Mouse (Mus musculus) embryonic facial prominence, embryonic 10.5 days (tissue): ENCODE results near the gene Dnajc12. TPM values are rescaled to one million over a fixed set of nuclear protein-coding genes. Genes with fewer than 3 reads are reported as not detected.

Source experiments
- DNase-seq: peaks from one replicate; pipeline ENCODE4 v3.0.0-alpha.2; 2017; ENCODE audit warnings: low spot score
- H3K27ac ChIP-seq: fragments of 300-500 bp; sonication (generic); replicated peaks from 2 replicates; pipeline ENCODE4 v1.5.1; 2016; ENCODE audit warnings: mild to moderate bottlenecking
- H3K27me3 ChIP-seq: fragments of 300-500 bp; sonication (generic); replicated peaks from 2 replicates; pipeline ENCODE4 v1.6.1; 2016; ENCODE audit warnings: low read depth, mild to moderate bottlenecking; ENCODE audit not compliant: poor library complexity, severe bottlenecking
- H3K36me3 ChIP-seq: fragments of 300-500 bp; sonication (generic); replicated peaks from 2 replicates; pipeline ENCODE4 v1.6.1; 2016; ENCODE audit warnings: mild to moderate bottlenecking, moderate library complexity
- H3K4me1 ChIP-seq: fragments of 300-500 bp; sonication (generic); 2 replicates; pipeline ENCODE4 v1.6.1; 2016
- H3K4me3 ChIP-seq: fragments of 300-500 bp; sonication (generic); 2 replicates; pipeline ENCODE4 v1.5.1; 2016; ENCODE audit warnings: mild to moderate bottlenecking, moderate library complexity
- H3K9me3 ChIP-seq: fragments of 300-500 bp; sonication (generic); 2 replicates; pipeline ENCODE4 v1.6.1; 2016; ENCODE audit warnings: mild to moderate bottlenecking
- WGBS: fragments of 180-500 bp; shearing (Covaris S2); methylation state at CpG from one replicate; pipeline ENCODE4 v1.1.7; 2016; 5-methylcytosine and 5-hydroxymethylcytosine counted together
- polyA plus RNA-seq: library from polyadenylated mRNA; unstranded; fragments of >200 nt; fragmentation: Nextera tagmentation; extraction: Ambion mirVana; gene quantifications from 2 replicates; pipeline ENCODE4 v1.2.1, GENCODE M21; 2016

Gene Dnajc12
- polyA plus RNA-seq, 1 experiment from 2014 or later: 8.7 TPM

DNA sequence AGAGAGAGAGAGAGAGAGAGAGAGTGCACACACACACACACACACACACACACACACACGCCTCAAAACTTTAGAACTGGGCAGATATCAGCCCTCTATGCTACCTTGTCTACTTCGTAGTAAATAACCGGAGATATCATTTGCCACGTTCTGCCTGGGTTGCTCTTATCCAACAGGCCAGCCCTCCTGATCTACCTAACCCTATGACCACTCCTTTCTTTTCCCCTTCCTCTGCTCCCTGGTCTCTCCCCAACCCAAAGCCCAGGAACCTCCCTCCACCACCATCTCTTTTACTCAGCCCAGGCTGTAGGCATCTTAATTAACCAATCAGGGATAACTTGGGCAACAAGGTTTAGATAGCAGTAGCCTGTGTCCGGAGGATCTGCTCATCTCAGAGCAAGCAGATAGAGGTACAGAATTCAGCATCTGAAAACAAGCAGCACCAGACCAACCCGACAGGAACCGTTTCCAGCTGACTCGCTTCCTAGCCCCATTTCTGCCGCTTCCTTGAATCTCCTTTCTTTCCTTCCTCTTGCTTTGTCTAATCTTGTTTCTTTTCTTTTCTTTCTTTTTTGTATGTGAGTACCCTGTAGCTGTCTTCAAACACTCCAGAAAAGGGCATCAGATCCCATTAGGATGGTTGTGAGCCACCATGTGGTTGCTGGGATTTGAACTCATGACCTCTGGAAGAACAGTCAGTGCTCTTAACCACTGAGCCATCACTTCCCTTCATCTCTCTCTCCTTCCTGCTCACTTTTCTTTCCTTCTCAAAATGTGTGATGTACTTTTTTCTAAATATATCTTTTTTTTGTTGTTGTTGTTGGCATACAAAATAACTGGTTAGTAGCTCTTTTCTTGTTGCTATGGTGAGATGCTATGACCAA lies 41.6 kb downstream of the Dnajc12 start:
- 90% methylated on average over 9 of the region's 9 CpGs for WGBS
- Histone ChIP-seq H3K9me3 (no peaks in the 10 kb centered on the region), H3K4me3 (no peak overlapping the region)

GRCm38 (mm10) chr10:63424475-63424814 lies 42.2 kb downstream of the Dnajc12 start:
- Histone ChIP-seq H3K9me3 (no peaks in the 10 kb centered on the region), H3K4me3 (no peak overlapping the region), H3K36me3 (no peaks in the 10 kb centered on the region), H3K27ac (no peak overlapping the region), H3K4me1 (peaks cover 13% of the 10 kb centered on the region), H3K27me3 (no peaks in the 10 kb centered on the region)
- DNase-seq: no peak

More for the DNA sequence above, 41.6 kb downstream of the Dnajc12 start:
- no peak for DNase-seq
- Histone ChIP-seq H3K27me3 (no peaks in the 10 kb centered on the region), H3K4me1 (peaks cover 13% of the 10 kb centered on the region), H3K27ac (no peak overlapping the region), H3K36me3 (no peaks in the 10 kb centered on the region)

- no peak overlapping the region for H3K27ac ChIP-seq
- 72% methylated on average over 8 of the region's 8 CpGs for WGBS
- no peaks in the 10 kb centered on the region for H3K36me3 ChIP-seq
- H3K27me3 ChIP-seq: no peaks in the 10 kb centered on the region
- H3K4me1 ChIP-seq: peaks cover 13% of the 10 kb centered on the region
- DNase-seq: no peak
- no peak overlapping the region for H3K4me3 ChIP-seq
- no peaks in the 10 kb centered on the region for H3K9me3 ChIP-seq
Measured at GRCm38 (mm10) chr10:63427146-63427545, 44.9 kb downstream of the Dnajc12 start.

DNA sequence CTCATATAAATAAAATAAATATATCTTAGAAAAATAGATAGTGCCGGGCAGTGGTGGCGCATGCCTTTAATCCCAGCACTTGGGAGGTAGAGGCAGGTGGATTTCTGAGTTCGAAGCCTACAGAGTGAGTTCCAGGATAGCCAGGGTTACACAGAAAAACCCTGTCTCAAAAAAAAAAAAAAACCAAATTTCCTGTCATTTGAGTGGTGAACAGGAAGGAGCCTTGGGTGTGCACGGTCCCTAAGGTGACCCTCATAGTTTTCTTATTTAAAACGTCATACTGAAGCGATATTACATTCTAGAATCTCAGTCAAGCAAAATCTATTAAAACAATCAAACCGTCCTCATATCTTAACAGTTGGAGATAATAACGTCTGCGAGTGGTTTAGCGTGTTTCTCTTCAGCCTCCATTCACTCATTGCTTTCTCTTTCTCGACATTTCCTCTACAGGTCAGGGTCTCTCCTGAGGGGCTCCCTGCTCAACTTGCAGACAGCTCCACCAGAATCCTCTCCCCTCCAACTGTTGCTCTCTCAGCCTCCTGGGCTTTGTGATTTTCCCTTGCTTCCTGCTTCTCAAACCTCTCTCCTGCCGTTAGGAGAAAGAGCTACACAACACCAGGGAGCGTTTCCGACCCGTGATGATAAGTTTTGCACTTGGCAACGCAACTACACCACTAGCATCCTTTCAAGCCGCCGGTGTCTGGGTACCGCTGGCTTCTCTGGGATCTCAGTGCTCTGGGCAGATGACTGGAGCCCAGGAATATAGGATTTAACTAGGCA lies 46.2 kb downstream of the Dnajc12 start:
- peaks cover 13% of the 10 kb centered on the region for H3K4me1 ChIP-seq
- peak overlapping the region; percentile 66 for H3K27ac ChIP-seq
- H3K9me3 ChIP-seq: no peaks in the 10 kb centered on the region
- WGBS: 26% methylated on average over 19 of the region's 19 CpGs
- peak; percentile 56 for DNase-seq
- H3K36me3 ChIP-seq: no peaks in the 10 kb centered on the region
- no peaks in the 10 kb centered on the region for H3K27me3 ChIP-seq
- peak overlapping the region; percentile 78 for H3K4me3 ChIP-seq

DNA sequence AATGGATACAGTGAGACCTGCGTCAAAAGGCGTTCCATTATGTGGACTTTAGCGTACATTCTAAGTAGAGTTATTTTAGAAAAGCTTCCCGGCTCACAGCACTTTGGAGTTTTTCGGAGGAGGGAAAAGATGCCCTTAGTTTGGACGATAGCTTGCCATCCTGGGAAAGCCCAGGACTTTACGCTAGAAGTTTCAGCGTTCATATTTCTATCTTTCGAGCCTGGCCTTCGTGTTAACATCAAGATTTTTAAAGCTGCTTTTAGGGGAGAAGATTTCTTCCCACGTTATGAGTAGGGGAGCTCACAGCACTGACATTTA lies 46.7 kb downstream of the Dnajc12 start:
- no peaks in the 10 kb centered on the region for H3K27me3 ChIP-seq
- DNase-seq: no peak
- no peaks in the 10 kb centered on the region for H3K9me3 ChIP-seq
- H3K4me3 ChIP-seq: peak overlapping the region; percentile 78
- peak overlapping the region; percentile 66 for H3K27ac ChIP-seq
- no peaks in the 10 kb centered on the region for H3K36me3 ChIP-seq
- peaks cover 13% of the 10 kb centered on the region for H3K4me1 ChIP-seq
- WGBS: 5% methylated on average over 11 of the region's 11 CpGs

DNA sequence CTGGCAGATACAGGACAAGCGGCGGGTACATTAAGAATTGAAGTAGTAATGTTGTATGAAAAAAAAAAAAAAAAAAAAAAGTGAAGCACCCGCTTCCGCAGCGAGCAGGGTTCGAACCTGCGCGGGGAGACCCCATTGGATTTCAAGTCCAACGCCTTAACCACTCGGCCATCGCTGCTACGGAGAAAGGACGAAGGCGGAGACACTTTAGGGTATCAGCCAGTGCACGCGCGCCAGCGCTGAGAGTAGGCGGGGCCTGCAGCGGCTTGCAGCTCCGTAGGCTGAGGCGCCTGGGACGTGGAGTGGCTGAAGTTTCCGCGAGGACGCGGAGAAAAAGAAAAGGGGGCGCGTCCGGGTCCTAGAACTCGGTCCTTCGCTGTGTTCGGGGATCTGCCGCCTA lies 47.1 kb downstream of the Dnajc12 start:
- DNase-seq: peak; percentile 98
- peak overlapping the region; percentile 78 for H3K4me3 ChIP-seq
- WGBS: under 1% methylated on average over 34 of the region's 34 CpGs
- no peaks in the 10 kb centered on the region for H3K9me3 ChIP-seq
- H3K27ac ChIP-seq: peak overlapping the region; percentile 93
- no peaks in the 10 kb centered on the region for H3K27me3 ChIP-seq
- H3K36me3 ChIP-seq: no peaks in the 10 kb centered on the region
- peaks cover 13% of the 10 kb centered on the region for H3K4me1 ChIP-seq

GRCm38 (mm10) chr10:63429785-63430305 lies 47.6 kb downstream of the Dnajc12 start, which contains the start of gene Ctnna3:
Ctnna3 (plus strand) TSS chr10:63430098.
- Histone ChIP-seq H3K4me3 (peak within 1 kb of the TSS; percentile 78), H3K27ac (peak within 1 kb of the TSS; percentile 93), H3K4me1 (peaks cover 13% of the 10 kb centered on the region), H3K36me3 (no peaks in the 10 kb centered on the region), H3K9me3 (no peaks in the 10 kb centered on the region), H3K27me3 (no peaks in the 10 kb centered on the region)
- under 1% methylated on average over 55 of the region's 55 CpGs for WGBS
- peak; percentile 95 for DNase-seq

GRCm38 (mm10) chr10:63431221-63431736 lies 49.0 kb downstream of the Dnajc12 start:
- WGBS: 90% methylated on average over 7 of the region's 7 CpGs
- Histone ChIP-seq H3K9me3 (no peaks in the 10 kb centered on the region), H3K36me3 (no peaks in the 10 kb centered on the region), H3K4me1 (peaks cover 13% of the 10 kb centered on the region), H3K27ac (no peak overlapping the region), H3K27me3 (no peaks in the 10 kb centered on the region), H3K4me3 (no peak overlapping the region)
- DNase-seq: no peak

DNA sequence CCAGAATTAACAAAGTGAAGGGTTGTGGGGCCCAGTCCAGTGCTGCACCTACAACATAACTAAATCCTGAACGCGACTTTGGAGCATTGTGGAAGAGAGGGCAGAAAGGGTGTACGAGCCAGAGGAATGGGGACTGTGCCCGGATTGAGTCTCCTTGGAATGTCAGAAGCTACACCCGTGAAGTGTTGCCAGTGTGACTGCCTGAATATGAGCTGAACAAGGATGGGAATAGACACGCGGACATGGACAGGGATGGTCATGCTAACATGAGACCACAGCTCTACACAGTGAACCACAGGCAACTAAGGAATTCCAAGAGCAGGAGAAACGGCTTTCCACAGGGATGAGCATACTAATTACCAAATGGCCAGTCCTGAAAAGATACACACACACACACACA lies 49.9 kb downstream of the Dnajc12 start:
- no peak overlapping the region for H3K27ac ChIP-seq
- H3K4me3 ChIP-seq: no peak overlapping the region
- DNase-seq: no peak
- no peaks in the 10 kb centered on the region for H3K36me3 ChIP-seq
- H3K27me3 ChIP-seq: no peaks in the 10 kb centered on the region
- peaks cover 8% of the 10 kb centered on the region for H3K4me1 ChIP-seq
- WGBS: 90% methylated on average over 8 of the region's 8 CpGs
- no peaks in the 10 kb centered on the region for H3K9me3 ChIP-seq

GRCm38 (mm10) chr10:63432887-63433286 lies 50.6 kb downstream of the Dnajc12 start:
- Histone ChIP-seq H3K4me3 (no peak overlapping the region), H3K27ac (no peak overlapping the region), H3K4me1 (peaks cover 6% of the 10 kb centered on the region; the same call in 1 of the 2 replicates), H3K27me3 (no peaks in the 10 kb centered on the region), H3K9me3 (no peaks in the 10 kb centered on the region), H3K36me3 (no peaks in the 10 kb centered on the region)
- no peak for DNase-seq
- WGBS: 87% methylated on average over 2 of the region's 2 CpGs

GRCm38 (mm10) chr10:63438736-63439262 lies 56.6 kb downstream of the Dnajc12 start:
- H3K36me3 ChIP-seq: no peaks in the 10 kb centered on the region
- H3K9me3 ChIP-seq: no peaks in the 10 kb centered on the region
- no peak for DNase-seq
- no peaks in the 10 kb centered on the region for H3K27me3 ChIP-seq
- H3K4me1 ChIP-seq: no peaks in the 10 kb centered on the region
- H3K4me3 ChIP-seq: no peak overlapping the region
- no peak overlapping the region for H3K27ac ChIP-seq

DNA sequence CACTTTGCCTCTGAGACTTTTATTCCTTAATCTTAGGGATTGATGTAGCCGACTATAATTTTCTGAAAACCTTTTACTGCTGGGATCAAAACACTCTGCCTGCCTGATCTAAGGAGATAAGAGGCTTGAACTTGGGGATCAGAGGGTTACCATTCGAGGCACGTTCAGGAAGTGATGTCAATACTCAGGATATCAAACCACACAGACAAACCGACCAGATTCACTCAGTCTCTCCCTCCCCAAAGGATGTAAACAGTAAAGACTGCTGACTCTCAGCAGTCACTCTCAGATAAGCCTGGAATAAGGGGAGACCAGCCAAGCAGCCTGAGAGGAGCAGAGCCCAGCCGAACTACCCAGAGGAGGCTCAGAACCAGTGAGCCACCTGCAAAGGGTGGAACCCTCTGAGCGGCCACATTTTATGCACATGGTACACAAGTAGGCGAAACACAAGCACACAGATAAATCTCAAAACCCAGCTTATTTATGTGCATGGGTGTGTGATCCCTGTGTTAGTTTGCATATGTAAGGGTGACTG lies 57.5 kb downstream of the Dnajc12 start:
- WGBS: 73% methylated on average over 7 of the region's 7 CpGs
- no peak overlapping the region for H3K27ac ChIP-seq

More for the DNA sequence above, 57.5 kb downstream of the Dnajc12 start:
- DNase-seq: no peak
- Histone ChIP-seq H3K27me3 (no peaks in the 10 kb centered on the region), H3K36me3 (no peaks in the 10 kb centered on the region), H3K4me3 (no peak overlapping the region), H3K9me3 (no peaks in the 10 kb centered on the region), H3K4me1 (no peaks in the 10 kb centered on the region)
